Mouse (Mus musculus) hindbrain, embryonic 15.5 days (tissue): ENCODE measurements at regions not wholly inside any gene's neighbourhood (a gene's known extent, or its start where the extent isn't known, plus 50 kb on each side); places are given as distances from the start of the nearest gene placed in this dataset.

Experiments
- ATAC-seq: fragments of 200-750 bp; cut with Nextera tagmentation; 2 replicates; pipeline ENCODE4 v1.8.0; 2017; ENCODE audit warnings: low read depth, moderate number of reproducible peaks, moderate TSS enrichment; ENCODE audit not compliant: low FRiP score
- H3K27ac ChIP-seq: fragments of 300-500 bp; sonication (generic); replicated peaks from 2 replicates; pipeline ENCODE4 v1.5.1; 2015; ENCODE audit warnings: mild to moderate bottlenecking, inconsistent platforms
- H3K27me3 ChIP-seq: fragments of 300-500 bp; sonication (generic); 2 replicates; pipeline ENCODE4 v1.6.1; 2015; ENCODE audit warnings: control low read depth, inconsistent platforms
- H3K36me3 ChIP-seq: fragments of 300-500 bp; sonication (generic); 2 replicates; pipeline ENCODE4 v1.6.1; 2015; ENCODE audit warnings: control low read depth, inconsistent platforms
- H3K4me1 ChIP-seq: fragments of 300-500 bp; sonication (generic); replicated peaks from 2 replicates; pipeline ENCODE4 v1.6.1; 2015; ENCODE audit warnings: control low read depth, inconsistent platforms
- H3K4me2 ChIP-seq: fragments of 300-500 bp; sonication (generic); 2 replicates; pipeline ENCODE4 v1.6.1; 2015; ENCODE audit warnings: moderate library complexity, mild to moderate bottlenecking, inconsistent platforms
- H3K4me3 ChIP-seq: fragments of 300-500 bp; sonication (generic); 2 replicates; pipeline ENCODE4 v1.5.1; 2015; ENCODE audit warnings: mild to moderate bottlenecking, inconsistent platforms
- H3K9ac ChIP-seq: fragments of 300-500 bp; sonication (generic); 2 replicates; pipeline ENCODE4 v1.6.1; 2015; ENCODE audit warnings: inconsistent platforms
- H3K9me3 ChIP-seq: fragments of 300-500 bp; sonication (generic); 2 replicates; pipeline ENCODE4 v1.6.1; 2016; ENCODE audit warnings: control low read depth, inconsistent platforms
- WGBS: fragments of 180-500 bp; shearing (Covaris S2); methylation state at CpG from one replicate; pipeline ENCODE4 v1.1.7; 2015; 5-methylcytosine and 5-hydroxymethylcytosine counted together

DNA sequence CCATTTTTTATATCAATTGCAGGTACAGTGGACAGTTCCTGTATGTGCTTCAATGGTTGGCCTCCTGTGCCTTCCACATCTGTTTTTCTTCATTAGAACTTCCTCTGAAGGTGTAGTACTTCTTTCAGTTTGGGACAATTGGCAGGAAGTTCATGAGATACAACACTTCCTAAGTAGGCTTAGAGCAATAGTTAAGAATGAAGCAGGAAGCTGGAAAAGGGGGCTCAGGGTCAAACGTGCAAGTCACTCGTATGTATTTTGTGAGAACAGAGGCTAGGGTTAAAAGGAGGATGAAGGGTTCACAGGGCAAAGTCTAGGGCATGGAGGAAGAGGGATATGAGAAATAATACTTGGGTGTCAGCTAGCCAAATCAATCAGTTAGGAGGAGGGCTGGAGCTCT, 55.7 kb upstream of the Ptprm start:
- no peak for ATAC-seq
- H3K36me3 ChIP-seq: no peaks in the 10 kb centered on the region
- no peaks in the 10 kb centered on the region for H3K4me1 ChIP-seq
- WGBS: 94% methylated on average over 2 of the region's 2 CpGs
- H3K9ac ChIP-seq: no peak overlapping the region
- no peaks in the 10 kb centered on the region for H3K9me3 ChIP-seq
- no peak overlapping the region for H3K27ac ChIP-seq
- H3K4me3 ChIP-seq: no peak overlapping the region
- no peak overlapping the region for H3K4me2 ChIP-seq
- no peaks in the 10 kb centered on the region for H3K27me3 ChIP-seq

DNA sequence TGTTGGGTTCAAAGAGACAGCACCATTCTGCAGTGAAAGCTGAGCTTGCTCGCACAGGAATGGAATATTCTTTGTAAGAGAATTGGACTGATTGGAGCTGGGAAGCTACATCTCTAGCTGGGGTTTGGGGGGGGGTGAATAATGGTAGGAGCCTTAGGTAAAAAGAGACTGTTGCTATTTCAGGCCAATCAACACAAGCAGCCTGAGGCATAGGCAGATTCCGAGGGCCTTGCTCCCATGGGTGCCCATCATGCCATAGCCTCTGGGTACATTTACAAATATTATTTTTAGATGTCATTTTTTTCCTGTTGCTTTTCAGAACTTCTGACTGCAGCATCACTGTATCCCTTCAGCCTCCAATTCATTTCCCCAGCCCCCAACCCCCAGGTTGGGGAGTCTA, 51.7 kb upstream of the Ptprm start:
- H3K36me3 ChIP-seq: no peaks in the 10 kb centered on the region
- H3K9me3 ChIP-seq: no peaks in the 10 kb centered on the region
- H3K4me2 ChIP-seq: no peak overlapping the region
- H3K27ac ChIP-seq: no peak overlapping the region
- H3K4me3 ChIP-seq: no peak overlapping the region
- ATAC-seq: no peak
- H3K4me1 ChIP-seq: no peaks in the 10 kb centered on the region
- H3K9ac ChIP-seq: no peak overlapping the region
- 84% methylated on average over 2 of the region's 2 CpGs for WGBS
- no peaks in the 10 kb centered on the region for H3K27me3 ChIP-seq
